Mouse (Mus musculus): ENCODE data around the gene Hyal1.

- TF ChIP-seq CTCF (IDR thresholded peaks at IDR 0.05; ENCODE audit: borderline replicate concordance, insufficient read depth, low read length) (no peak), POLR2A (IDR thresholded peaks at IDR 0.05; ENCODE audit: low read depth, low read length) (no peak)
Observed at GRCm38 (mm10) chr9:107547026-107547425, 29.7 kb upstream of the Hyal1 start, which contains the start of gene Zmynd10.

Measured in embryonic fibroblast, embryonic 13.5 days (primary cell).